Mouse (Mus musculus) liver, embryonic 14.5 days (tissue): ENCODE measurements around the gene Ebf1. TPM values are rescaled to one million over a fixed set of nuclear protein-coding genes. Genes with fewer than 3 reads are reported as not detected.

Experiments used
- ATAC-seq: fragments of 200-750 bp; cut with Nextera tagmentation; 2 replicates; pipeline ENCODE4 v1.8.0; 2017; ENCODE audit warnings: moderate number of reproducible peaks, mild to moderate bottlenecking, moderate library complexity; ENCODE audit not compliant: insufficient read depth
- DNase-seq, 3 experiments: peaks; one replicate each; pipeline ENCODE4 v3.0.0-alpha.2; 2012 to 2013; ENCODE audit warnings: low read depth in 3 of 3, low spot score in 3 of 3
- H3K27ac ChIP-seq: fragments of 300-500 bp; sonication (generic); 2 replicates; pipeline ENCODE4 v1.5.1; 2014; ENCODE audit warnings: moderate library complexity, mild to moderate bottlenecking, control low read depth, inconsistent platforms
- H3K27me3 ChIP-seq: fragments of 300-500 bp; sonication (generic); 2 replicates; pipeline ENCODE4 v1.6.1; 2014; ENCODE audit warnings: mild to moderate bottlenecking, low read length, moderate library complexity; ENCODE audit not compliant: control insufficient read depth, insufficient read depth
- H3K36me3 ChIP-seq: fragments of 300-500 bp; sonication (generic); replicated peaks from 2 replicates; pipeline ENCODE4 v1.6.1; 2014; ENCODE audit warnings: low read depth; ENCODE audit not compliant: control insufficient read depth, insufficient read depth
- H3K4me1 ChIP-seq, 2 experiments: fragments of 200-500 bp in 1 of 2; fragments of 300-500 bp in 1 of 2; sonication (generic) in 1 of 2; replicated peaks; 2 replicates each; pipeline ENCODE4 v1.6.1; 2012 to 2014; ENCODE audit warnings: antibody characterized with exemption in 1 of 2, inconsistent platforms in 1 of 2, low read length in 1 of 2; ENCODE audit not compliant: control insufficient read depth in 2 of 2, insufficient read depth in 2 of 2
- H3K4me2 ChIP-seq: fragments of 300-500 bp; sonication (generic); 2 replicates; pipeline ENCODE4 v1.6.1; 2014; ENCODE audit warnings: low read depth, mild to moderate bottlenecking, control low read depth, moderate library complexity
- H3K4me3 ChIP-seq, 2 experiments: fragments of 200-500 bp in 1 of 2; fragments of 300-500 bp in 1 of 2; sonication (generic) in 1 of 2; 2 replicates each; pipeline ENCODE4 v1.5.1; 2012 to 2014; ENCODE audit warnings: low read depth in 2 of 2, low read length in 2 of 2, mild to moderate bottlenecking in 2 of 2, control low read depth in 1 of 2, inconsistent platforms in 1 of 2, moderate library complexity in 1 of 2; ENCODE audit not compliant: insufficient read depth in 1 of 2
- H3K9ac ChIP-seq: fragments of 300-500 bp; sonication (generic); replicated peaks from 2 replicates; pipeline ENCODE4 v1.6.1; 2014; ENCODE audit warnings: mild to moderate bottlenecking, control low read depth, moderate library complexity
- H3K9me3 ChIP-seq: fragments of 300-500 bp; sonication (generic); 2 replicates; pipeline ENCODE4 v1.6.1; 2016; ENCODE audit warnings: low read length, mixed read lengths; ENCODE audit not compliant: control insufficient read depth
- CTCF ChIP-seq: IDR thresholded peaks from 2 replicates; pipeline ENCODE4 v1.5.1; 2016; ENCODE audit warnings: antibody characterized with exemption, low read depth, control low read depth
- EP300 ChIP-seq: IDR thresholded peaks from 2 replicates; pipeline ENCODE4 v1.6.1; 2016; ENCODE audit warnings: antibody characterized with exemption, low read depth
- WGBS: fragments of 180-500 bp; shearing (Covaris S2); extraction: QIAGEN DNeasy Blood & Tissue Kit; methylation state at CpG from one replicate; pipeline ENCODE4 v1.1.7; 2014; ENCODE audit not compliant: insufficient replicate concordance; 5-methylcytosine and 5-hydroxymethylcytosine counted together
- polyA plus RNA-seq, 2 experiments: library from polyadenylated mRNA; depleted of rRNA in 1 of 2; stranded (reverse) in 1 of 2; unstranded in 1 of 2; fragments of >200 nt; fragmentation: Nextera tagmentation in 1 of 2; extraction: Ambion mirVana in 1 of 2; gene quantifications; 2 replicates each; pipeline versions ENCODE4 v1.2.1 to v1.2.3; 2012 to 2014

Gene Ebf1
- polyA plus RNA-seq, 2 experiments: 0.20 to 0.34 TPM

DNA sequence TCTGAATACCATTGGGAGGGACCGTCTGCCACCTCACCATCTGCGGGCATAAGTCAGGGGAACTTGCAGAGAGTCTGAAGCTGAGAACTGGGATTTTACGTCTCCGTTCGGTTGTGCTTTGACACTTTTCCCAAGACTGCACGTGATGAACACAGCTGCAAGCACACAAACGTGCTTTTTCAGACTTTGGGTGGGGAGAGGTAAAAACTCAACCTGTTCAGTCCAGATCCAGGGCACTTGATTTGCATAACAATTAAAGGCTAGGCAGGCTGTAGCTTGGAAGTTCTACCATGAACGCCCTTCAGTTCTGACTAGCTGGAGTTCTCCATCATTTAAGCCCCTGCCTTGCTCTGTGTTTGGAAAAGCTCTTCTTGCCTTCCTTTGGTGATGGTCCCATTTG lies 246.8 kb downstream of the Ebf1 start:
- Histone ChIP-seq H3K4me3 (no peak overlapping the region), H3K36me3 (no peaks in the 10 kb centered on the region), H3K4me1 (no peaks in the 10 kb centered on the region), H3K9ac (no peak overlapping the region), H3K27me3 (no peaks in the 10 kb centered on the region), H3K4me2 (no peak overlapping the region), H3K9me3 (no peaks in the 10 kb centered on the region), H3K27ac (no peak overlapping the region)
- no peak for TF ChIP-seq EP300
- no peak for TF ChIP-seq CTCF
- ATAC-seq: no peak
- WGBS: 64% methylated on average over 8 of the region's 8 CpGs
- no peak for DNase-seq

DNA sequence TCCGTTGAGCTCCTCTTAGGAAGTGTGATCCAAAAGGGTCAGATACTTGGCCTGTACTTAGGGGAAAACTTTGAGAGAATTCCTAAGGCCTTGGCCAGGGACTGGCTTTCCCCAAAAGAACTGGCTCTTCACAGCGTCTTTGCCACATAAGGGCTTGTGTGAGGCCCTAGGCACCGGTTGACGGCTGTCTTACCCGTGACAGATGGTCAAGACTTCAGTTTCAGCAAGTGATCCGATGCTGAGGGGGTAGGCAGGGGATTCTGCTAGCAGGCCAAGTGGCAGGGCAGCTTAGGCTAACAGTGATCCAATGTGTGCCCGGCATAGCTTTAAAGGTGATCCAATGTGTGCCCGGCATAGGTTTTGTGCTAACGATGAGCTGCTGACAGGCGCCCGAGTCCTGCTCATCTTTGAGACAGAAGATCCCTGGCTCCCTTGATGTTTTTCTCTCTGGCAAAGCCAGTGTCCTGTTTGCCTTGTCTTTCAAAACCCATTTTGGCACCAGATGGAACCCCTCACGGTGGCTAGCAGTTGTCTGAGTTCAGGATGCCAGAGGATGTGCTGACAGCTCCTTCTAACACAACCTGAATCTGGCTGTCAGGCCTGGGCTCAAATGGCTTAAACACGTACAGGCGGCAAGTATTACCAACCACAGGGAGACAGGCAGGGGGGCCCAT lies 249.5 kb downstream of the Ebf1 start:
- 68% methylated on average over 14 of the region's 14 CpGs for WGBS
- ATAC-seq (no peak), DNase-seq (no peak)
- Histone ChIP-seq H3K9me3 (no peaks in the 10 kb centered on the region), H3K36me3 (no peaks in the 10 kb centered on the region), H3K27me3 (no peaks in the 10 kb centered on the region), H3K4me3 (no peak overlapping the region), H3K27ac (no peak overlapping the region), H3K4me2 (no peak overlapping the region), H3K4me1 (no peaks in the 10 kb centered on the region), H3K9ac (no peak overlapping the region)
- no peak for TF ChIP-seq EP300
- TF ChIP-seq CTCF: no peak

DNA sequence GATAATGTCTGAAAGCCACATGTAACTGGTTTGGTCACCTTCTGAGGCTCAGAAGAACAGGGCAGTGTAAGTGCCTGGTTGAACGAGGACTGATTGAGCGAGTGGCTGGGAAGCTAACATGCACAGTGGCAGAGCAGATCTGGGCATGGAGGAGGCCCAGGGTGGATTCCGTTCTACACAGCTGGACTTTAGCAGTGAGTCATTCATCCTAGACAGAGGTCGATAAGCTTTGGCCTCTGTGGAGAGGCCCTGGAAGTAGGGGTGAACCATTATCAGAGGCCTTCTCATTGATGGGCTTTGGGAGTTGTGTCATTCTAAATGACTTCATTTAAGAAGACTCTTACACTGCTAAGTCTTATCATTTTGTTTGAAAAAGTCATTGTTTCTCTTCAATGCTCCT lies 250.3 kb downstream of the Ebf1 start:
- Histone ChIP-seq H3K4me1 (no peaks in the 10 kb centered on the region), H3K9me3 (no peaks in the 10 kb centered on the region), H3K4me2 (no peak overlapping the region), H3K36me3 (no peaks in the 10 kb centered on the region), H3K9ac (no peak overlapping the region), H3K27ac (no peak overlapping the region), H3K27me3 (no peaks in the 10 kb centered on the region), H3K4me3 (no peak overlapping the region)
- ATAC-seq: no peak
- 56% methylated on average over 4 of the region's 4 CpGs for WGBS
- TF ChIP-seq EP300 (no peak), CTCF (no peak)
- DNase-seq: no peak

DNA sequence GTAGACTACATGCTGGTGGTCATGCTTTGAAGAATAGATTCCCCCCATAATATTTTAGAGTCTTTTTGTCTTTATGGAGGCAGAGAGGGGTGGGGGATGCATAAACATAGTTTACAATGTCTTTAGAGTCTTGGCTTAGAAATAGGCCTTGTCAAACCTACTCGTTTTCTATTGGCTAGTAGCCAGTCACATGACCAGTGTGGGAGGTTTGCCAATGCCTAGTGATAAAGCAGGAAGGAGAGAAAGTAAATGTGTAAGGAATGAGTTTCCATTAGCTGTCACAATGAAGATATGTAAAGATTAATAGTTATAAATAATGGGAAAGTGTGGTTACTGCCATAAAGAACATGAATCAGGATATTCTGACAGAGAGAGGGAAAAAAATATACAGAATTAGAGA lies 256.8 kb downstream of the Ebf1 start:
- H3K9ac ChIP-seq: no peak overlapping the region
- 55% methylated on average over 1 of the region's 1 CpGs for WGBS
- no peaks in the 10 kb centered on the region for H3K9me3 ChIP-seq
- H3K4me2 ChIP-seq: no peak overlapping the region
- H3K27ac ChIP-seq: no peak overlapping the region
- no peak overlapping the region for H3K4me3 ChIP-seq
- H3K36me3 ChIP-seq: no peaks in the 10 kb centered on the region
- DNase-seq: no peak
- H3K4me1 ChIP-seq: no peaks in the 10 kb centered on the region
- no peak for ATAC-seq
- TF ChIP-seq CTCF (no peak), EP300 (no peak)
- H3K27me3 ChIP-seq: no peaks in the 10 kb centered on the region

- H3K9ac ChIP-seq: no peak overlapping the region
- H3K9me3 ChIP-seq: no peaks in the 10 kb centered on the region
- no peaks in the 10 kb centered on the region for H3K4me1 ChIP-seq
- TF ChIP-seq CTCF (no peak), EP300 (no peak)
- no peak overlapping the region for H3K27ac ChIP-seq
- H3K36me3 ChIP-seq: no peaks in the 10 kb centered on the region
- ATAC-seq (no peak), DNase-seq (no peak)
- no peaks in the 10 kb centered on the region for H3K27me3 ChIP-seq
- no peak overlapping the region for H3K4me2 ChIP-seq
- 53% methylated on average over 3 of the region's 3 CpGs for WGBS
- H3K4me3 ChIP-seq: no peak overlapping the region
These were observed 258.1 kb downstream of the Ebf1 start for GRCm38 (mm10) chr11:44875171-44875570.
